Mouse (Mus musculus) Muller cell, postnatal 12 days (primary cell): ENCODE results near the gene Gabrb1.
A peak's percentile ranks its signal among the peaks of the same experiment; 100 is the strongest.
"Not testable (repeated sequence)": the region's sequence is repeated elsewhere in the genome, so short reads cannot be mapped to it uniquely, and the experiment has no call there.

ENCODE experiments used
- DNase-seq: peaks from one replicate; pipeline ENCODE4 v3.0.0-alpha.2; 2015; ENCODE audit errors: inconsistent ontology term

The Gabrb1 gene

GRCm38 (mm10) chr5:72036954-72037353 is 379.0 kb downstream of the Gabrb1 start:
- no peak for DNase-seq

GRCm38 (mm10) chr5:72043226-72044151 is 385.6 kb downstream of the Gabrb1 start:
- no peak for DNase-seq

DNA sequence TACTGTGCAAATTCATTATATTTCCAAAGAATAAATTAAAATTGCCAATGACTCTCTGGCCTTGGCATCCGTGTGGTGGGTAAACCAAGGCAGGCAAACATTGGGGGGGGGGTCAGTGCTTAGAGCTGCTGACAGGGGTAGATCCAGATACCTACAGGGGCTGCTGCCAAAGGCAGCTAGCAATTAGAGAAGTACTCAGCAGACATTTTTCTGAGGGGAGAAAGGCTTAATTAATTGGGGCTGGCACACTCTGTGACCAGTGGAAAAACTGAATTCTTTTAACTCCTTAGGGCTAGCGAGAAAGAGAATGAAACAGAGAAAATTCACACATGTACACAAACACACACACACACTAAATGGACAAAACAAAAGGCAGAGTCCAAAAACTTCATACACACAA is 388.3 kb downstream of the Gabrb1 start:
- no peak for DNase-seq

DNA sequence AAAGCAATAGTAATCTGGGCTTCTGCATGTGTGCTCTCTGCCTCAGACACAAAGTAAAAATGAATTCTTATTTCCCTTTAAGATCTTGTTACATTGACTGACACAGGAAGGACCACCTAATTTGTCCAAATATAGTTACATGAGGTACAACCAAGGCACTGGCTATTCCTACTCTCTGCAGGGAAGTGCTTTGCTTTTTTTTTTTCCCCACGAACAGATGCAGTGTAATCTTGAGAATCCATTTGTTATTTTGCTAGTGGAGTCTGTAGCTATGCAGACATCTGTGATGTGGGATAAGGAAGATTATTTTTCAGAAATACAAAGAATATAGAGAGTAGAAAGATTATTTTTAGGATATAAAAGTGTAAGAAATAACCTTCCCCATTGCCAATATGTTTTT is 406.2 kb downstream of the Gabrb1 start:
- no peak for DNase-seq

GRCm38 (mm10) chr5:72068826-72069225 is 410.9 kb downstream of the Gabrb1 start:
- DNase-seq: no peak

- DNase-seq: not testable (repeated sequence)
Measured at GRCm38 (mm10) chr5:72069398-72069797, 411.5 kb downstream of the Gabrb1 start.

DNA sequence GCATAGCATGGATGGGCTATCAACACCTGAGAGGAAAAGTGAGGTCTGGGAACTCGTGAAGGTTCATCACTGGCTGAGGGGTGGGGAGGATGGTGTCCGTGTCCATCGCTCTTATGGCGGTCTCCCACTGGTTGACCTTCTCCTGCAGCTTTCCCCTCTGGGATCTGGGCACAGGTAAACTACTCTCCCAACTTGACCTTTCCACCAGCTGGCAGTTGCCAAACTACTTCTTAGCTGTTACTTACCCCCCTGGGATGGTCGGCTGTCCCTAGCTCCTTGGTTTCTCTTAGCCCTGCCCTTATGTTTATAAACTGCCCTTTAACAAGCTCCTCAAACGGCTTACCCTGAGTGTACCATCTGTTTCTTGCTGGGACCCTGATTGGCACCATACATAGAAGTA is 418.9 kb downstream of the Gabrb1 start:
- DNase-seq: no peak

- DNase-seq: no peak
Measured at GRCm38 (mm10) chr5:72086518-72086917, 428.6 kb downstream of the Gabrb1 start.

DNA sequence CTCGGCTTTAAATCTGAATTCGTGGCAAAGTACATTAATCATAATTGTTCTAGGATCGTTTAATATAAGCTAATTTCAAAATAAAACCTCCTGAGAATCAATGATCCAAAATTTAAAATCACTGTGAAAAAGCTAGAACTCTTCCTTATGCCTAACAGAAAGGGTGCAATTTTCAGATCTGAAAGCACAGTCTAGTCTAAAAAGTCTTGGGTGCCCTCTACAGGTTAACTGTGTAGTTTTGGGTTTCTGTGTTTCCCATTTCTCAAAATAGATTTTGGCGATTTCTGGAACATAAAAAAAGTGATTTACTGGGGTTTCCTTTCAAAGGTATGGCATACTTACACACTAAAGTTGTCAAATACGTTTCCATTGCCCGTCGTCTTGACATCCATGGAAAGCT is 436.7 kb downstream of the Gabrb1 start:
- DNase-seq: peak; percentile 13

DNA sequence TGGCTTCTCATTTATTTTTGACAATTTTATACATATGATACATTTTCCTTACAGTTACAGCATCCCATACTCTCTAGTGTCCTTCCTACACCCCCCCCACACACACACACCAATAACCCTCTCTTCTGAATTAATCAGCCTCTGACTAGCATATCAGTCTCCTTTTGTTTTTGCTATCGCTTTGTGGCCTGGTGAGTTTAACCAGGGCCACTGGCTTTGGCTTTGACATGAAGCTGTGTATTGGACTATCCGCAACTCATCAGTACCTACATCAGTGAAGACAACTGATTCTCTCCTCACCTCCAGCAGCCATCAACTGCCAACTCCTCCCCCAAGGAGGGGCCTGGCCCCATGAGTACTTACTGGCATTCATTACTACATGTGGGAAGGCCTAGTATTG is 437.1 kb downstream of the Gabrb1 start:
- no peak for DNase-seq

- DNase-seq: no peak
Measured at GRCm38 (mm10) chr5:72104274-72104921, 446.5 kb downstream of the Gabrb1 start.

DNA sequence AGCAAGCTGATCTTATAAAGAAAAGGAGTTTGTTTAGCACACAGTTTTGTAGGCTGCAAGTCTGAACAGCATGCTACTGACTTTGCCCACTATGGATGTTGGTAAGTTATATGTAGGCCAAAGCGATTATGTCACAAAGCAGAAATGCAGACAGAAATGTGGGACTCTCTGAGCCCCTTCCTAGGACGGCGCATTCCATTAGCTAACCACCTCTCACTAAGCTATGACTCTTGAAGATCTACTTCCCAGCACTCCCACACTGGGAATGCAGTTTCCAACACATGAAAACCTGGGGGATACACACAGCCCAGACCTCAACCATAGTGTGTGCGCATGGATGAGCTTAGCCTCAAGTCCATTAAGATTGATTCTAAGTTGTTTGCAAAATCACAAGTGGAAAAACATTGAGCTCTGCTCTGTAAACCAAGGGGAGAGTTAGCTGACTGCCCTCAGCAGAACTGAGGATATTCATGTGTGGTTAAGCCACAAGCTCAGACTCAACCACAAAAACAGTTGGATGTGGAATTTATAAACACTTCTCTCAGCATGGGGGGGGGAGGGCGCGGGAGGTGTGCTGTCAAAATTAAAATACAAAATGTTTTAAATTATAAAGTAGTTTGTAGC is 464.6 kb downstream of the Gabrb1 start:
- peak; percentile 49 for DNase-seq

- peak; percentile 6 for DNase-seq
Measured at GRCm38 (mm10) chr5:72126681-72127080, 468.8 kb downstream of the Gabrb1 start.

- DNase-seq: no peak
Measured at GRCm38 (mm10) chr5:72133906-72134305, 476.0 kb downstream of the Gabrb1 start.

GRCm38 (mm10) chr5:72138256-72138655 is 480.3 kb downstream of the Gabrb1 start:
- DNase-seq: no peak

- no peak for DNase-seq
Measured at GRCm38 (mm10) chr5:72139619-72140018, 481.7 kb downstream of the Gabrb1 start.

- no peak for DNase-seq
Measured at GRCm38 (mm10) chr5:72148679-72149078, 490.8 kb downstream of the Gabrb1 start.

DNA sequence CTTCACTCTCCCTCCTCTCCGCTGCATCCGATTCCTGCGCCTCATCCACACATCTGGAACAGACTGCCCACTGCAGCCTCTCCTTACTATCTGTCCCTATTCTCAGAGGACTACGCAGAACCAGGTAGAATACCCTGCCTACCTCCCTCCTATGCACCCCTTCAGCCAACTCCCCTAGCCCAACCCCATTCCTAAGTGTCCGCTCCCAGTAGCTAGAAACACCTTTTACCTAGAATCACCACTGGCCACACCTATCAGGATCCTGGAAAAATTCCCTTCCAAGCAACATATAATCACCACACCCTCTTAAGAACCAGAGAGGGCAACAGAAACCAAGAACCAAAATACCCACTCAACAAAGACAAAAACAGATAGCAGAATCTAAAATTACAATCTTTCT is 493.0 kb downstream of the Gabrb1 start:
- DNase-seq: no peak

DNA sequence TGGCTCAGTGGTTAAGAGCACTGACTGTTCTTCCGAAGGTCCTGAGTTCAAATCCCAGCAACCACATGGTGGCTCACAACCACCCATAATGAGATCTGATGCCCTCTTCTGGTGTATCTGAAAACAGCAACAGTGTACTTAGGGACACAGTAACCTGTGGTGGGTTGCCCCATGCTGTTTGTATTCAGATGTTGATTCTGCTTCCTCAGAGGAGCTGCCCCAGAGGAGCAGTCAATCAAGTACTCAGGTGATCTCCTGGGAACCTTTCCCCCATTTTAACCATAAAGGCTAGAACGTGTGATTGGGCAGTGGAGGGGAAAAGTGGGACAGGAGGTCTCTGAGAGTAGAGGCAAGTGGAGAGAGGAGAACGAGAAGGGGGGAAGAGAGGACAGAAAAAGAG is 497.8 kb downstream of the Gabrb1 start:
- DNase-seq: not testable (repeated sequence)

DNA sequence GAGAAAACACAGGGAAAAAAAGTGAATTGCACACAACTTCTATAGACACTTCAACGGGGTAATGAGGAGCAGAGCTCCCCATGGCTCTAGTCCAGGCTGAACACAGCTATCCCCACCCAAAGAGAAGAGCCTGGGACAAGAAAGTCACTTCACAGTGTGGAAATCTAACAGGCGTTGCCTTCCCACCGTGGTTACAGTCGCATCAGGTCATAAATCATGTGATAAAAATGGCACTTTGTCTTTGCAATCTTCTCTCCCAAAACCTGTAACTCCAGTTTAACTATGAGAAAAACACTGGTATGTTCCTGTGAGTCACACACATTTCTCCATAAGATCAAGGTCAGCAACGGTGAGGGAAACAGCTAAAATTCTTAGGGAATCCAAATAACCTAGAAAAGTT is 498.7 kb downstream of the Gabrb1 start:
- DNase-seq: no peak

- no peak for DNase-seq
Measured at GRCm38 (mm10) chr5:72158667-72159066, 500.8 kb downstream of the Gabrb1 start.

GRCm38 (mm10) chr5:72159537-72159936 is 501.6 kb downstream of the Gabrb1 start:
- no peak for DNase-seq
